Mouse (Mus musculus): ENCODE measurements around the gene Stat2. TPM values are rescaled to one million over a fixed set of nuclear protein-coding genes. Genes with fewer than 3 reads are reported as not detected.

The Stat2 gene
- 14.9 and 16.7 TPM in 2 replicates for polyA plus RNA-seq (2014; fragmentation: Nextera tagmentation; extraction: Ambion mirVana)

GRCm38 (mm10) chr10:128270287-128270841, at the start of gene Stat2:
Gene Stat2 (plus strand): TSS chr10:128270559.
- H3K9me3 ChIP-seq (ENCODE audit: control insufficient read depth, low read length), result no peaks in the 10 kb centered on the region
- no peaks in the 10 kb centered on the region for H3K27me3 ChIP-seq (ENCODE audit: control insufficient read depth, insufficient read depth, low read length)
- H3K4me2 ChIP-seq, result peak within 1 kb of the TSS; percentile 69
- H3K4me3 ChIP-seq (ENCODE audit: low read depth, low read length), result peak within 1 kb of the TSS; percentile 48
- peak within 1 kb of the TSS; percentile 31; the same call in 1 of the 2 replicates for H3K27ac ChIP-seq (ENCODE audit: low read depth, low read length)
- DNase-seq (ENCODE audit: low spot score, missing footprints) (peak; percentile 99), ATAC-seq (ENCODE audit: low FRiP score) (peak; percentile 99)
- WGBS, result under 1% methylated on average over 43 of the region's 43 CpGs
- no peaks in the 10 kb centered on the region for H3K36me3 ChIP-seq (ENCODE audit: control insufficient read depth, insufficient read depth, low read length)
- peaks cover 3% of the 10 kb centered on the region; the same call in 1 of the 2 replicates for H3K4me1 ChIP-seq (ENCODE audit: control insufficient read depth, insufficient read depth, low read length)
- peak within 1 kb of the TSS; percentile 63 for H3K9ac ChIP-seq (ENCODE audit: low read length)

GRCm38 (mm10) chr10:128221533-128222286, 48.6 kb upstream of the Stat2 start:
- H3K9ac ChIP-seq (ENCODE audit: low read length), result no peak overlapping the region
- H3K4me1 ChIP-seq (ENCODE audit: control insufficient read depth, insufficient read depth, low read length), result peaks cover 10% of the 10 kb centered on the region
- ATAC-seq (ENCODE audit: low FRiP score) (no peak), DNase-seq (ENCODE audit: low spot score, missing footprints) (no peak)
- H3K36me3 ChIP-seq (ENCODE audit: control insufficient read depth, insufficient read depth, low read length), result no peaks in the 10 kb centered on the region
- no peaks in the 10 kb centered on the region for H3K9me3 ChIP-seq (ENCODE audit: control insufficient read depth, low read length)
- no peaks in the 10 kb centered on the region for H3K27me3 ChIP-seq (ENCODE audit: control insufficient read depth, insufficient read depth, low read length)
- no peak overlapping the region for H3K4me2 ChIP-seq
- no peak overlapping the region for H3K27ac ChIP-seq (ENCODE audit: low read depth, low read length)
- no peak overlapping the region for H3K4me3 ChIP-seq (ENCODE audit: low read depth, low read length)
- WGBS, result 59% methylated on average over 16 of the region's 16 CpGs

GRCm38 (mm10) chr10:128225064-128225463, 45.3 kb upstream of the Stat2 start:
- no peak overlapping the region for H3K27ac ChIP-seq (ENCODE audit: low read depth, low read length)
- WGBS, result 30% methylated on average over 5 of the region's 5 CpGs
- ATAC-seq (ENCODE audit: low FRiP score) (no peak), DNase-seq (ENCODE audit: low spot score, missing footprints) (no peak)
- H3K9me3 ChIP-seq (ENCODE audit: control insufficient read depth, low read length), result no peaks in the 10 kb centered on the region
- no peak overlapping the region for H3K4me2 ChIP-seq
- no peak overlapping the region for H3K4me3 ChIP-seq (ENCODE audit: low read depth, low read length)
- no peaks in the 10 kb centered on the region for H3K27me3 ChIP-seq (ENCODE audit: control insufficient read depth, insufficient read depth, low read length)
- no peaks in the 10 kb centered on the region for H3K36me3 ChIP-seq (ENCODE audit: control insufficient read depth, insufficient read depth, low read length)
- peaks cover 10% of the 10 kb centered on the region for H3K4me1 ChIP-seq (ENCODE audit: control insufficient read depth, insufficient read depth, low read length)
- H3K9ac ChIP-seq (ENCODE audit: low read length), result no peak overlapping the region

- ATAC-seq (ENCODE audit: low FRiP score) (no peak), DNase-seq (ENCODE audit: low spot score, missing footprints) (no peak)
- Histone ChIP-seq H3K9me3 (ENCODE audit: control insufficient read depth, low read length) (no peaks in the 10 kb centered on the region), H3K36me3 (ENCODE audit: control insufficient read depth, insufficient read depth, low read length) (no peaks in the 10 kb centered on the region), H3K27ac (ENCODE audit: low read depth, low read length) (no peak within 1 kb of the TSS), H3K9ac (ENCODE audit: low read length) (no peak within 1 kb of the TSS), H3K4me1 (ENCODE audit: control insufficient read depth, insufficient read depth, low read length) (peaks cover 10% of the 10 kb centered on the region), H3K4me2 (no peak within 1 kb of the TSS), H3K27me3 (ENCODE audit: control insufficient read depth, insufficient read depth, low read length) (no peaks in the 10 kb centered on the region), H3K4me3 (ENCODE audit: low read depth, low read length) (no peak within 1 kb of the TSS)
- 22% methylated on average over 4 of the region's 4 CpGs for WGBS
Measured at GRCm38 (mm10) chr10:128225538-128225937, 44.8 kb upstream of the Stat2 start, which contains the start of gene Mip. Gene Mip (plus strand): TSS chr10:128225838.

GRCm38 (mm10) chr10:128227592-128227991, 42.8 kb upstream of the Stat2 start:
- no peaks in the 10 kb centered on the region for H3K36me3 ChIP-seq (ENCODE audit: control insufficient read depth, insufficient read depth, low read length)
- peaks cover 16% of the 10 kb centered on the region for H3K4me1 ChIP-seq (ENCODE audit: control insufficient read depth, insufficient read depth, low read length)
- ATAC-seq (ENCODE audit: low FRiP score) (no peak), DNase-seq (ENCODE audit: low spot score, missing footprints) (no peak)
- H3K27me3 ChIP-seq (ENCODE audit: control insufficient read depth, insufficient read depth, low read length), result no peaks in the 10 kb centered on the region
- H3K4me3 ChIP-seq (ENCODE audit: low read depth, low read length), result no peak overlapping the region
- H3K9me3 ChIP-seq (ENCODE audit: control insufficient read depth, low read length), result no peaks in the 10 kb centered on the region
- 90% methylated on average over 9 of the region's 9 CpGs for WGBS
- H3K4me2 ChIP-seq, result no peak overlapping the region
- no peak overlapping the region for H3K9ac ChIP-seq (ENCODE audit: low read length)
- H3K27ac ChIP-seq (ENCODE audit: low read depth, low read length), result no peak overlapping the region

GRCm38 (mm10) chr10:128228009-128228408, 42.4 kb upstream of the Stat2 start:
- WGBS, result 91% methylated on average over 8 of the region's 8 CpGs
- Histone ChIP-seq H3K27me3 (ENCODE audit: control insufficient read depth, insufficient read depth, low read length) (no peaks in the 10 kb centered on the region), H3K4me2 (no peak overlapping the region), H3K9ac (ENCODE audit: low read length) (no peak overlapping the region), H3K36me3 (ENCODE audit: control insufficient read depth, insufficient read depth, low read length) (no peaks in the 10 kb centered on the region), H3K27ac (ENCODE audit: low read depth, low read length) (no peak overlapping the region), H3K4me3 (ENCODE audit: low read depth, low read length) (no peak overlapping the region), H3K9me3 (ENCODE audit: control insufficient read depth, low read length) (no peaks in the 10 kb centered on the region), H3K4me1 (ENCODE audit: control insufficient read depth, insufficient read depth, low read length) (peaks cover 18% of the 10 kb centered on the region)
- DNase-seq (ENCODE audit: low spot score, missing footprints) (no peak), ATAC-seq (ENCODE audit: low FRiP score) (no peak)

- Histone ChIP-seq H3K9ac (ENCODE audit: low read length) (0 out of 2 replicates have a peak overlapping the region, but pooled peaks have one; percentile 1), H3K27me3 (ENCODE audit: control insufficient read depth, insufficient read depth, low read length) (no peaks in the 10 kb centered on the region), H3K36me3 (ENCODE audit: control insufficient read depth, insufficient read depth, low read length) (no peaks in the 10 kb centered on the region), H3K4me1 (ENCODE audit: control insufficient read depth, insufficient read depth, low read length) (peaks cover 11% of the 10 kb centered on the region), H3K4me2 (no peak overlapping the region), H3K4me3 (ENCODE audit: low read depth, low read length) (no peak overlapping the region), H3K9me3 (ENCODE audit: control insufficient read depth, low read length) (no peaks in the 10 kb centered on the region), H3K27ac (ENCODE audit: low read depth, low read length) (no peak overlapping the region)
- ATAC-seq (ENCODE audit: low FRiP score) (no peak), DNase-seq (ENCODE audit: low spot score, missing footprints) (no peak)
- 83% methylated on average over 12 of the region's 12 CpGs for WGBS
Measured at GRCm38 (mm10) chr10:128230582-128230981, 39.8 kb upstream of the Stat2 start.

- peak overlapping the region; percentile 72 for H3K9ac ChIP-seq (ENCODE audit: low read length)
Measured at GRCm38 (mm10) chr10:128231146-128231545, 39.2 kb upstream of the Stat2 start.

More at GRCm38 (mm10) chr10:128231146-128231545, 39.2 kb upstream of the Stat2 start:
- peaks cover 8% of the 10 kb centered on the region for H3K4me1 ChIP-seq (ENCODE audit: control insufficient read depth, insufficient read depth, low read length)
- H3K4me2 ChIP-seq, result peak overlapping the region; percentile 43
- H3K27ac ChIP-seq (ENCODE audit: low read depth, low read length), result peak overlapping the region; percentile 84; the same call in 1 of the 2 replicates
- DNase-seq (ENCODE audit: low spot score, missing footprints) (no peak), ATAC-seq (ENCODE audit: low FRiP score) (no peak)
- H3K36me3 ChIP-seq (ENCODE audit: control insufficient read depth, insufficient read depth, low read length), result no peaks in the 10 kb centered on the region
- H3K9me3 ChIP-seq (ENCODE audit: control insufficient read depth, low read length), result no peaks in the 10 kb centered on the region
- H3K4me3 ChIP-seq (ENCODE audit: low read depth, low read length), result peak overlapping the region; percentile 53
- WGBS, result 23% methylated on average over 5 of the region's 5 CpGs
- no peaks in the 10 kb centered on the region for H3K27me3 ChIP-seq (ENCODE audit: control insufficient read depth, insufficient read depth, low read length)

All from midbrain, embryonic 11.5 days (tissue).